Mouse (Mus musculus) G1E (cell line): ENCODE measurements around the gene Ankle1.

ENCODE experiments used
- CTCF ChIP-seq: IDR thresholded peaks from 2 replicates; pipeline ENCODE4 v1.5.1; 2012; ENCODE audit warnings: low read depth, low read length, inconsistent platforms, mixed read lengths
- GATA1 ChIP-seq: IDR thresholded peaks from 2 replicates; pipeline ENCODE4 v1.6.1; 2012; ENCODE audit warnings: borderline replicate concordance, low read length, inconsistent platforms, mixed read lengths
- POLR2AphosphoS5 ChIP-seq: IDR thresholded peaks from 2 replicates; pipeline ENCODE4 v1.6.1; 2012; ENCODE audit warnings: low read depth, low read length, inconsistent platforms; ENCODE audit not compliant: insufficient replicate concordance
- TAL1 ChIP-seq: conservative IDR thresholded peaks from 2 replicates; pipeline ENCODE4 v1.6.1; 2012; ENCODE audit warnings: low read depth, low read length, inconsistent platforms, mixed read lengths

DNA sequence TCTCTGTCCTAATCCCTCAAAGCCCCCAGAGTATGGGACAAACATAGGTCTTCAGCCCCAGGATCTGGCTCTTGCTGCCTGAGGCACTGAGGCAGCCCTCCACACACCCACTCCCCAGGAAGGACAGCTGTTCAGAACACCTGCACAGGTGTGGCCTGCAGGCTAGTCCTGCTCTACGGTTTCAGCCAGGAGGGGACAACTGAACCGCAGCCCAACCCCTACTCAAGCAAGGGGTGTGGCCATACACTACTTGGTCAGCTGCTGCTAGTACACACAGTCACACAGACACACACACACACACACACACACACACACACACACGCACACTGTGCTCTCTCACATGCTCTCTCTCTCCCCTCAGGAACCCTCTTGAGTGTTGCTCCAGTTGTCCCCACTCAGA, 21.9 kb upstream of the Ankle1 start:
- TF ChIP-seq GATA1 = no peak
- no peak for TF ChIP-seq CTCF
- TF ChIP-seq TAL1 = no peak
- no peak for TF ChIP-seq POLR2AphosphoS5
